Mouse (Mus musculus) layer of hippocampus, adult 2 months (tissue): Measurements from ENCODE around the gene Hoxb6. TPM values are rescaled to one million over a fixed set of nuclear protein-coding genes. Genes with fewer than 3 reads are reported as not detected.
A peak's percentile ranks its signal among the peaks of the same experiment; 100 is the strongest.

Experiments used
- DNase-seq, 2 experiments: peaks; one replicate each; pipeline ENCODE4 v3.0.0; 2022; ENCODE audit warnings: low spot score in 2 of 2
- H3K27ac ChIP-seq: fragments of 200-600 bp; 2 replicates; pipeline ENCODE4 v1.8.1; 2022
- H3K4me3 ChIP-seq: fragments of 200-600 bp; 2 replicates; pipeline ENCODE4 v1.8.1; 2022; ENCODE audit warnings: mild to moderate bottlenecking
- CTCF ChIP-seq: fragments of 200-600 bp; conservative IDR thresholded peaks from 2 replicates; pipeline ENCODE4 v1.8.1; 2022; ENCODE audit warnings: antibody characterized with exemption, mild to moderate bottlenecking, moderate library complexity
- long read RNA-seq, 2 experiments: library from polyadenylated mRNA; stranded (forward); transcript quantifications; one replicate each; pipeline ENCODE4 v2.0.0; 2021; ENCODE audit warnings: borderline mapping rate in 2 of 2
- total RNA-seq, 2 experiments: library from RNA; stranded (reverse); gene quantifications; 2 replicates each; pipeline ENCODE4 v1.2.3; 2021

Hoxb6 gene
- total RNA-seq, result not detected
- long read RNA-seq, experiment 1, result 0 reads
- long read RNA-seq, experiment 2, result 0 reads

GRCm38 (mm10) chr11:96291681-96292564 is at the start of gene Hoxb6:
Gene Hoxb6, plus strand, starts transcription at chr11:96292476.
- H3K4me3 ChIP-seq, result no peak within 1 kb of the TSS
- no peak for DNase-seq
- no peak for TF ChIP-seq CTCF
- H3K27ac ChIP-seq, result no peak within 1 kb of the TSS

- no peak for TF ChIP-seq CTCF
- H3K27ac ChIP-seq, result no peak overlapping the region
- no peak for DNase-seq
- H3K4me3 ChIP-seq, result no peak overlapping the region
Measured at GRCm38 (mm10) chr11:96250901-96251300, 41.4 kb upstream of the Hoxb6 start.

- no peak for DNase-seq
- H3K4me3 ChIP-seq, result no peak overlapping the region
- no peak for TF ChIP-seq CTCF
- H3K27ac ChIP-seq, result no peak overlapping the region
Measured at GRCm38 (mm10) chr11:96251480-96252031, 40.7 kb upstream of the Hoxb6 start.

GRCm38 (mm10) chr11:96252541-96253120 is 39.6 kb upstream of the Hoxb6 start:
- Histone ChIP-seq H3K4me3 (no peak overlapping the region), H3K27ac (no peak overlapping the region)
- TF ChIP-seq CTCF, result no peak
- no peak for DNase-seq

GRCm38 (mm10) chr11:96254221-96254620 is 38.1 kb upstream of the Hoxb6 start:
- Histone ChIP-seq H3K27ac (no peak overlapping the region), H3K4me3 (no peak overlapping the region)
- TF ChIP-seq CTCF, result no peak
- no peak for DNase-seq

- H3K4me3 ChIP-seq, result no peak overlapping the region
- TF ChIP-seq CTCF, result no peak
- no peak overlapping the region for H3K27ac ChIP-seq
- no peak for DNase-seq
Measured at GRCm38 (mm10) chr11:96255111-96255995, 36.9 kb upstream of the Hoxb6 start.

- DNase-seq, result no peak
- no peak overlapping the region for H3K27ac ChIP-seq
- TF ChIP-seq CTCF, result no peak
- no peak overlapping the region for H3K4me3 ChIP-seq
Measured at GRCm38 (mm10) chr11:96255996-96256445, 36.3 kb upstream of the Hoxb6 start.

- no peak overlapping the region for H3K4me3 ChIP-seq
- H3K27ac ChIP-seq, result no peak overlapping the region
- TF ChIP-seq CTCF, result no peak
- DNase-seq, result no peak
Measured at GRCm38 (mm10) chr11:96257141-96257540, 35.1 kb upstream of the Hoxb6 start.

GRCm38 (mm10) chr11:96259038-96259437 is 33.2 kb upstream of the Hoxb6 start:
- no peak for TF ChIP-seq CTCF
- no peak for DNase-seq
- no peak overlapping the region for H3K4me3 ChIP-seq
- H3K27ac ChIP-seq, result no peak overlapping the region

- no peak for DNase-seq
- Histone ChIP-seq H3K4me3 (no peak overlapping the region), H3K27ac (no peak overlapping the region)
- no peak for TF ChIP-seq CTCF
Measured at GRCm38 (mm10) chr11:96259511-96259910, 32.8 kb upstream of the Hoxb6 start.

GRCm38 (mm10) chr11:96260310-96260970 is 31.8 kb upstream of the Hoxb6 start:
- Histone ChIP-seq H3K27ac (no peak overlapping the region), H3K4me3 (no peak overlapping the region)
- DNase-seq, result no peak
- no peak for TF ChIP-seq CTCF

- DNase-seq, result no peak
- peak; percentile 70 for TF ChIP-seq CTCF
- no peak overlapping the region for H3K27ac ChIP-seq
- no peak overlapping the region for H3K4me3 ChIP-seq
Measured at GRCm38 (mm10) chr11:96261323-96261890, 30.9 kb upstream of the Hoxb6 start.
